Mouse (Mus musculus) layer of hippocampus, adult 2 months (tissue): Measurements from ENCODE around the gene Rora. TPM values are rescaled to one million over a fixed set of nuclear protein-coding genes. Genes with fewer than 3 reads are reported as not detected.

ENCODE experiments used
- DNase-seq, 2 experiments: peaks; one replicate each; pipeline ENCODE4 v3.0.0; 2022; ENCODE audit warnings: low spot score in 2 of 2
- H3K27ac ChIP-seq: fragments of 200-600 bp; 2 replicates; pipeline ENCODE4 v1.8.1; 2022
- H3K4me3 ChIP-seq: fragments of 200-600 bp; 2 replicates; pipeline ENCODE4 v1.8.1; 2022; ENCODE audit warnings: mild to moderate bottlenecking
- CTCF ChIP-seq: fragments of 200-600 bp; conservative IDR thresholded peaks from 2 replicates; pipeline ENCODE4 v1.8.1; 2022; ENCODE audit warnings: antibody characterized with exemption, mild to moderate bottlenecking, moderate library complexity
- total RNA-seq, 2 experiments: library from RNA; stranded (reverse); gene quantifications; 2 replicates each; pipeline ENCODE4 v1.2.3; 2021

Gene Rora
- total RNA-seq, 2 experiments from 2014 or later = 32.0 to 35.6 TPM

GRCm38 (mm10) chr9:69327591-69327990, 674.0 kb downstream of the Rora start:
- DNase-seq = no peak
- no peak overlapping the region for H3K4me3 ChIP-seq
- no peak overlapping the region for H3K27ac ChIP-seq
- no peak for TF ChIP-seq CTCF

DNA sequence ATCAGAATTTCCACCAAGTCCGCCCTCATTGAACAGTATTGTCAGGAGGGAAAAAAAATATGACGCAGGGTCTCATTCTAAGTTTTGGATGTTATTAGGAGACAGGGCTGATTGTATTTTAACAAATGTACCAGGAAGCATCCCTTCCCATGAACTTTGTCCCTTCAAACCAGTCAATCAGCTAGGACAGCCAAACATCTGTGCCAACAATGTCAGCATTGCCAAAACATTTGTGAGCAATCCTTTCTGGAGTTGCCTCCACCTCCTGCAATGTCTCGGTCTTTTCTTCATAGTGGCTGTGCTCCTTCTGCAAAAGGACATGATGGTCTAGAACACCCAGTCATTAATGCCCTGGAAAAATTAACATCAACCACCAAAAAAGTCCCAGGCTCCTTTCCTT, 678.2 kb downstream of the Rora start:
- TF ChIP-seq CTCF = no peak
- no peak overlapping the region for H3K27ac ChIP-seq
- no peak for DNase-seq
- H3K4me3 ChIP-seq = no peak overlapping the region

DNA sequence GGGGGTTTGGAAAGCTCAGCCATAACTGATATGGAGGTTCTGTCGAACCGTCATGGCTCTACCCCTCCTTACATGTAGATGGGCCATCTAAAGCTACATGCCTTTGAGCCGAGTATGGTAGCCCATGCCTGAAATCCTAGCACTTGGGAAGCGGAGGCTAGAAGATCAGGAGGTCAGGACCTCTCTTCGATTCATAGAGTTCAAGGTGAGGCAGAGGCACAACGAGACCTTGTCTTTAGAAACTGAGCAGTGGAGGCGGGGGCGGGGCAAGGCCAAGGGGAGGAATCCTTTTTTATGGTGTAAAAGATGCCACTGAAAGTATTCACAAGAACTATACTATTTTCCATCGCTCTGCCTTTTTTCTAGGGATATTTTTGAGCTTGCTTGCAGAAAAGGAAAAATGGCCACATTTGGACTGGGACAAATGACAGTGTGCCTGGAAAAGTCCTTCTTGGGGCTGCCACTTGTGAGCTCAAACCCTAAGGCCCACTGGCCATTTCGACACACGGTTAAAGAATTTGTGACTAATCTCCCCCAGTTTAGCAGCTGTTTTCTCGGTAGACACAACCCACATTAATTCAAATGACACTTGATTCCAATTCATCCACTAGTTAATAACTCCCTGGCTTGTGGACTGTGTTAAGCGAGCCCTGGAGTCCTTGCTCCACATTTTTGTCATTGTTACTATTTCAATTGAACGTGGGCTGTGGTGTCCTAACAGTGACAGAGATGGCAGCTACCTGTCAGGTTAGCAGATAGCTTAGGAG, 679.4 kb downstream of the Rora start:
- TF ChIP-seq CTCF = no peak
- H3K4me3 ChIP-seq = no peak overlapping the region
- DNase-seq = no peak
- H3K27ac ChIP-seq = no peak overlapping the region

DNA sequence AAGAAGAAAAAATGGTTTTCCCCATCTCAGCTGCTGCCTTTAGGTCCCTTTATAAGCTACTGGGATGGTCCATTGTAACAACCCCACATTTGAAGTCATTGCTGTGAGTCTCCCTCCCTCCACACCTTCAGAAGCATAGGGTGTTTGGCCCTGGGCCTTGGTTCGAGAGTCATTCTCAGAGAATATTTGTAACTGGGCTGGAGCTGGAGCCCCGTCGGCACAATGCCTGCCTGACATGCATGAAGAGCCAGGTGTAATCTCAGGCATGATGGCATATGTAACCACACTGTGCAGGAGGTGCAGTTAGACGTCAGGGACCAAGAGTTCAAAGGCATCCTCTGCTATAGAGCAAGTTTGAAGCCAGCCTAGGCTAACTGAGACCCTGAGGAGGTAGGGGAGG, 680.1 kb downstream of the Rora start:
- Histone ChIP-seq H3K27ac (no peak overlapping the region), H3K4me3 (no peak overlapping the region)
- DNase-seq = no peak
- no peak for TF ChIP-seq CTCF

DNA sequence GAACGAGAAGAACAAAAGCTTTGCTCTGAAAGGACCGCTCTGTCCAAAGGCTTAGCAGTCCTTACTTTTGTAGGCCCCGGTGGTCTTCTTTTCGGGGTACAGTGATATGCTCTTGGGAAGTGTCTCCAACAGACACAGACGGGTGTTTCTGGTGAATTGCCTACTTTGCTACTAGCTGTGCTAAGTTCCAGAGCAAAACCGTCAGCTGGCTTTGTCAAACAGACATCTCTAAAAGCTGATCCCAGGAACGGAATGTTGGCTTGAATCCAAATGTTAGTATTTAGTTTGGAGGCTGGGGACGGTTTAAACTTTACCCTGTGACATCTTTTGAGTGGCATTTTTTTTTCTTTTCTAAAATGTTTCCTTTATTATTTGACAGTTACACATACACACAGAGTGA, 680.5 kb downstream of the Rora start:
- no peak for DNase-seq
- Histone ChIP-seq H3K4me3 (no peak overlapping the region), H3K27ac (no peak overlapping the region)
- TF ChIP-seq CTCF = no peak

GRCm38 (mm10) chr9:69336063-69336462, 682.5 kb downstream of the Rora start:
- H3K27ac ChIP-seq = no peak overlapping the region
- DNase-seq = no peak
- no peak overlapping the region for H3K4me3 ChIP-seq
- TF ChIP-seq CTCF = no peak

- TF ChIP-seq CTCF = no peak
- H3K27ac ChIP-seq = no peak overlapping the region
Measured at GRCm38 (mm10) chr9:69339199-69339598, 685.6 kb downstream of the Rora start.

DNA sequence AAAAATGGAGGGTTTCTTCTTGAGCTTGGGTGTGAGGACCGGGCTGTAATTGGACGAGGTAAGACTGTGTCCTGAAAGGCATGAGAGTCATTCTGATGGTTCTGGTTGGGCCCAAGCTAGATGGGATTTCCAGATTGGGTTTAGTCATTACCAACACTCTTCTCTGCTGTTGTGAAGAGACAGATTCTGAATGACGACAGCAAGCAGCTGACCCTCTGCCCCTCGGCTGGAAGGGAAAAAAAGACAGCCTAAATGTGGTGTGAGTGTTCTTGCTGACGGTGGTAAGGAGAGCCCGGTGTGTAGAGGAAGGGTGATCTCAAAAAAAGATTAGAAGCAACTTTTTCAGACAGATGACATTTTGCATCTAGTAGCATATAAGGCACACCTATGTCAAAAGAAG, 686.2 kb downstream of the Rora start:
- no peak for TF ChIP-seq CTCF
- DNase-seq = no peak
- H3K4me3 ChIP-seq = no peak overlapping the region
- no peak overlapping the region for H3K27ac ChIP-seq

More at GRCm38 (mm10) chr9:69339199-69339598, 685.6 kb downstream of the Rora start:
- DNase-seq = no peak
- H3K4me3 ChIP-seq = no peak overlapping the region

- Histone ChIP-seq H3K4me3 (no peak overlapping the region), H3K27ac (no peak overlapping the region)
- DNase-seq = no peak
- no peak for TF ChIP-seq CTCF
Measured at GRCm38 (mm10) chr9:69340421-69340820, 686.8 kb downstream of the Rora start.

DNA sequence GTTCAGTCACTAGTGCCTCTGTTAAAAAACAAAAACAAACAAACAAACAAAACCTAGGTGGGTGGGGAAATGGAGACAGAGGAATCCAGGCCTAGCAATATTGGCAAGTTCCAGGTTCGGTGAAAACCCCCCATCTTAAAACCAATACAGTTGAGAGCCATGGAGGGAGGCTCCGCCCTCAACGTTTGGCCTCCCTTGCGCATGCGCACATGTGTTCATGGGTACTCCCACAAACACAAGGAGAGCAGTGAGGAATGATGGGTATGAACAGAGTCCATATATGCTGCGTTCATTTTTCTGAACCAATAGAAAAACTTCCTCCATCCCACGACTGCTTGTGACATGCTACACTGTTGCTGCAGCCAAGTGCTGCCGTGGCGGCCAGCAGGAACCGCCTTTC, 690.3 kb downstream of the Rora start:
- TF ChIP-seq CTCF = no peak
- H3K27ac ChIP-seq = no peak overlapping the region
- DNase-seq = no peak

GRCm38 (mm10) chr9:69345550-69345949, 692.0 kb downstream of the Rora start:
- DNase-seq = no peak
- Histone ChIP-seq H3K27ac (no peak overlapping the region), H3K4me3 (no peak overlapping the region)
- no peak for TF ChIP-seq CTCF

More for the DNA sequence above, 690.3 kb downstream of the Rora start:
- no peak overlapping the region for H3K4me3 ChIP-seq

DNA sequence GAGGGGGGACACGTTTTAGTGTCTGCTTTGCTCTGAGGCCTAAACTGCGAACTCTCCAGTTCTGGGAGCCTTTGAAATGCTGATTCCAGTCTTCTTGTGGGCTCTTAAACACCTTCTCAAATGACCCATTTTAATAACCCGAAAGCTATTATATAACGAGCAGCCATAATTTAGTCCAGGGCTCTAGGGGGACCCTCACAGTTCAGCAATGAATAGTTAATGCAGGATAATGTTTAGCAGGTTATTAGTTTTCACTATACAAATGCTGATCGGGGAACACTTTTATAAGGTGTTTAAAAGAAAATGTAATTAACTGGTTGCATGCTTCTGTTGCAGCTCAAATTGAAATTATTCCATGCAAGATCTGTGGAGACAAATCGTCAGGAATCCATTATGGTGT, 694.2 kb downstream of the Rora start:
- no peak overlapping the region for H3K4me3 ChIP-seq
- DNase-seq = no peak
- no peak overlapping the region for H3K27ac ChIP-seq
- no peak for TF ChIP-seq CTCF

- no peak for DNase-seq
- H3K4me3 ChIP-seq = no peak overlapping the region
- TF ChIP-seq CTCF = no peak
- H3K27ac ChIP-seq = no peak overlapping the region
Measured at GRCm38 (mm10) chr9:69349537-69349936, 696.0 kb downstream of the Rora start.

DNA sequence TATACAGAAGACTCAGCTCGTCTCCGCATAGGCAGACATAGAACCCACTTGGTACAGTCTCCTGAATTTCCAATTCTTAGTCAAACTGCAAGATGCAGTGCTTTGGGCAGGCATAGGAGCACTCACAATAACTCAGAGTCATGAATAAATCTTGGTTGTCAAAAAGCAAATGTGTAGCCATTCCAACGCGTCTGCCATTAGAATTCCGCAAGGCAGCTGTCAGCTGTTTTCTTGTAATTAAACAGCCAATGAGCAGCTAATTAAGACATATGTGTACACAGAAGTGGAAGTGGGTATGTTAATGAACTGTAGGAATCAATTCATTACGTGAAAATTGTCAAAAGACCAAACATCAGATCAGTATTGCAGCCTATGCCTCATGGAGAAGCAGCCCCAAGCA, 700.6 kb downstream of the Rora start:
- peak; percentile 27 to 50 for DNase-seq
- H3K27ac ChIP-seq = no peak overlapping the region
- TF ChIP-seq CTCF = no peak
- H3K4me3 ChIP-seq = no peak overlapping the region
